Mouse (Mus musculus) adrenal gland, postnatal 4 days (tissue): Measurements from ENCODE around the gene Gm1993. TPM values are rescaled to one million over a fixed set of nuclear protein-coding genes. Genes with fewer than 3 reads are reported as not detected.
"Not testable (repeated sequence)": the region's sequence is repeated elsewhere in the genome, so short reads cannot be mapped to it uniquely, and the experiment has no call there.

Experiments used
- DNase-seq, 2 experiments: peaks; one replicate each; pipeline ENCODE4 v3.0.0; 2021 to 2022; ENCODE audit warnings: low spot score in 2 of 2, mixed read lengths in 2 of 2
- long read RNA-seq, 2 experiments: library from polyadenylated mRNA; stranded (forward); transcript quantifications; one replicate each; pipeline ENCODE4 v2.0.0; 2021
- total RNA-seq, 2 experiments: library from RNA; stranded (reverse); gene quantifications; 2 replicates each; pipeline ENCODE4 v1.2.3; 2021

Gm1993 gene
- total RNA-seq, result not detected
- long read RNA-seq, experiment 1, result 0 reads
- long read RNA-seq, experiment 2, result 0 reads

GRCm38 (mm10) chrX:25570352-25570751, at the start of gene Gm1993:
TSS of gene Gm1993 (minus strand) at chrX:25570452.
- not testable (repeated sequence) for DNase-seq
